In the genomic region with DNA sequence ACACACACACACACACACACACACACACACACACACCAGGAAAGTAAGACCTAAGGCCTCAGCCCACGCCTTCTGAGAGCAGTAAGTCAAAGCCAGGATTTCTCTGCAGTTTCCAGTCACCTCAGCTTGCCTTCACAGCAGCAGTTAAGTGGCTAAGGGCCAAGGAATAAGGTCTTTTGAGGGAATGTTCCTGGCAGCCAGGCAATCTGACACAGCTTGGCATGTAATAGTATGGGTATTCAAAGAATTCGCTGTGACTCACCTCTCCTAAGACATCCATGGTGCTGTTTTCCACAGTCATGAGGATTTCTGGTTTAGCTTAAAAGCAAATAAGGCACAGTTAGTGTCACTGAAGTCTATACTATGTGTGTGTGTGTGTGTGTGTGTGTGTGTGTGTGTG, we compare ENCODE assay signal across 10 mouse cellular contexts. TPM values are rescaled to one million over a fixed set of nuclear protein-coding genes. Genes with fewer than 3 reads are reported as not detected.
DNase-seq lines count a peak whose midpoint lies in the region; ATAC-seq and TF ChIP-seq lines count a peak whose summit lies in the region.
"Had no signal": no experiment of that assay in that cellular context is flagged by ENCODE, and none has a peak within 500 bp of the region (broad histone marks: within the 10 kb centered on the region; RNA-seq: fewer than 3 reads in every experiment).

No protein-coding gene starts in this region.

- WGBS in hindbrain, postnatal 0 days: 54% methylated on average over 2 of the region's 2 CpGs
- WGBS in hindbrain, embryonic 13.5 days: 73% methylated on average over 2 of the region's 2 CpGs
- WGBS in liver, postnatal 0 days (ENCODE audit: insufficient replicate concordance): 72% methylated on average over 2 of the region's 2 CpGs
- WGBS in hindbrain, embryonic 11.5 days: 87% methylated on average over 2 of the region's 2 CpGs

- H3K4me2 ChIP-seq in hindbrain, postnatal 0 days (ENCODE audit: low read depth, low read length): no peak overlapping the region
- H3K4me2 ChIP-seq in hindbrain, embryonic 13.5 days: no peak overlapping the region
- H3K4me2 ChIP-seq in liver, postnatal 0 days (ENCODE audit: low read depth, low read length): no peak overlapping the region
- no peak overlapping the region for H3K4me2 ChIP-seq in hindbrain, embryonic 11.5 days (replicated peaks; ENCODE audit: low read depth, low read length)
- H3K4me2 ChIP-seq: embryonic facial prominence, embryonic 12.5 days; liver, embryonic 15.5 days had no signal

- TF ChIP-seq EP300 in liver, postnatal 0 days (IDR thresholded peaks at IDR 0.05; ENCODE audit: low read depth): no peak

- no peaks in the 10 kb centered on the region for H3K36me3 ChIP-seq in hindbrain, postnatal 0 days (ENCODE audit: insufficient read depth, low read length)
- H3K36me3 ChIP-seq in hindbrain, embryonic 13.5 days: no peaks in the 10 kb centered on the region
- no peaks in the 10 kb centered on the region for H3K36me3 ChIP-seq in liver, postnatal 0 days (replicated peaks; ENCODE audit: insufficient read depth, low read length)
- H3K36me3 ChIP-seq in hindbrain, embryonic 11.5 days (ENCODE audit: control insufficient read depth, insufficient read depth, low read length): no peaks in the 10 kb centered on the region
- H3K36me3 ChIP-seq: embryonic facial prominence, embryonic 12.5 days; liver, embryonic 15.5 days had no signal

- H3K27me3 ChIP-seq in hindbrain, postnatal 0 days (ENCODE audit: insufficient read depth, low read length): no peaks in the 10 kb centered on the region
- H3K27me3 ChIP-seq in hindbrain, embryonic 13.5 days: no peaks in the 10 kb centered on the region
- no peaks in the 10 kb centered on the region for H3K27me3 ChIP-seq in liver, postnatal 0 days (ENCODE audit: insufficient read depth, low read length)
- no peaks in the 10 kb centered on the region for H3K27me3 ChIP-seq in hindbrain, embryonic 11.5 days (ENCODE audit: control insufficient read depth, insufficient read depth, low read length)
- H3K27me3 ChIP-seq: embryonic facial prominence, embryonic 12.5 days; liver, embryonic 15.5 days had no signal

- H3K4me1 ChIP-seq in hindbrain, postnatal 0 days (ENCODE audit: insufficient read depth, low read length): no peaks in the 10 kb centered on the region
- no peaks in the 10 kb centered on the region; the same call in 1 of the 2 replicates for H3K4me1 ChIP-seq in hindbrain, embryonic 13.5 days (replicated peaks)
- H3K4me1 ChIP-seq in liver, postnatal 0 days (ENCODE audit: insufficient read depth): no peaks in the 10 kb centered on the region
- H3K4me1 ChIP-seq in hindbrain, embryonic 11.5 days (replicated peaks; ENCODE audit: control insufficient read depth, insufficient read depth, low read length): no peaks in the 10 kb centered on the region
- H3K4me1 ChIP-seq: embryonic facial prominence, embryonic 12.5 days; liver, embryonic 15.5 days had no signal

- H3K9ac ChIP-seq in hindbrain, postnatal 0 days (replicated peaks; ENCODE audit: low read length): no peak overlapping the region
- no peak overlapping the region for H3K9ac ChIP-seq in hindbrain, embryonic 13.5 days
- H3K9ac ChIP-seq in liver, postnatal 0 days (replicated peaks): no peak overlapping the region
- H3K9ac ChIP-seq in hindbrain, embryonic 11.5 days (ENCODE audit: low read depth, low read length): no peak overlapping the region
- H3K9ac ChIP-seq: embryonic facial prominence, embryonic 12.5 days; liver, embryonic 15.5 days had no signal

- ATAC-seq in hindbrain, postnatal 0 days: peak; percentile 61
- ATAC-seq in hindbrain, embryonic 13.5 days (ENCODE audit: low FRiP score): no peak
- ATAC-seq in liver, postnatal 0 days: no peak
- no peak for ATAC-seq in hindbrain, embryonic 11.5 days (ENCODE audit: low FRiP score)

- 0 out of 2 replicates have a peak, but pooled peaks cover 3% of the 10 kb centered on the region for H3K9me3 ChIP-seq in hindbrain, postnatal 0 days (ENCODE audit: low read length)
- no peaks in the 10 kb centered on the region for H3K9me3 ChIP-seq in hindbrain, embryonic 13.5 days
- no peaks in the 10 kb centered on the region for H3K9me3 ChIP-seq in liver, postnatal 0 days (ENCODE audit: low read length)
- no peaks in the 10 kb centered on the region for H3K9me3 ChIP-seq in hindbrain, embryonic 11.5 days (ENCODE audit: control insufficient read depth, low read length)
- H3K9me3 ChIP-seq: embryonic facial prominence, embryonic 12.5 days; liver, embryonic 15.5 days had no signal

- TF ChIP-seq CTCF in hindbrain, postnatal 0 days (IDR thresholded peaks at IDR 0.05; ENCODE audit: low read depth): no peak
- TF ChIP-seq CTCF in liver, postnatal 0 days (IDR thresholded peaks at IDR 0.05; ENCODE audit: low read depth): no peak

- peak; percentile 62 for DNase-seq in hindbrain, postnatal 0 days (ENCODE audit: low spot score)
- peak; percentile 85 for DNase-seq in adipocyte (ENCODE audit: low spot score)
- peak; percentile 8 to 14 for DNase-seq in frontal cortex, postnatal 14 days (ENCODE audit: low spot score in 2 of 2)
- peak; percentile 32 for DNase-seq in kidney, postnatal 10 days
- peak; percentile 9 for DNase-seq in right cerebral cortex, postnatal 14 days
- no peak for DNase-seq in liver, postnatal 0 days
- no peak for DNase-seq in hindbrain, embryonic 11.5 days (ENCODE audit: low spot score)

- no peak overlapping the region for H3K4me3 ChIP-seq in hindbrain, postnatal 0 days (ENCODE audit: low read length)
- no peak overlapping the region for H3K4me3 ChIP-seq in hindbrain, embryonic 13.5 days
- H3K4me3 ChIP-seq in liver, postnatal 0 days (ENCODE audit: low read depth, low read length): no peak overlapping the region
- H3K4me3 ChIP-seq in hindbrain, embryonic 11.5 days (ENCODE audit: low read depth, low read length): no peak overlapping the region
- H3K4me3 ChIP-seq: embryonic facial prominence, embryonic 12.5 days; liver, embryonic 15.5 days had no signal

- H3K27ac ChIP-seq in hindbrain, postnatal 0 days: no peak overlapping the region
- H3K27ac ChIP-seq in hindbrain, embryonic 13.5 days: no peak overlapping the region
- no peak overlapping the region for H3K27ac ChIP-seq in liver, postnatal 0 days (ENCODE audit: low read depth)
- H3K27ac ChIP-seq in hindbrain, embryonic 11.5 days (ENCODE audit: low read depth, low read length): no peak overlapping the region
- H3K27ac ChIP-seq: embryonic facial prominence, embryonic 12.5 days; liver, embryonic 15.5 days had no signal

RNA-seq across cellular contexts. Expression of a gene that starts 25.6 kb away (rescaled TPM):
- total RNA-seq in hindbrain, postnatal 0 days (2014; rRNA removed): 0.29 TPM in 1 of 2 replicates, not detected in the other
- 0.06 and 0.10 TPM in 2 replicates for polyA plus RNA-seq in hindbrain, postnatal 0 days (2015; fragmentation: Nextera tagmentation; extraction: Ambion mirVana)
- 0.09 TPM in 2 replicates for polyA plus RNA-seq in hindbrain, embryonic 13.5 days (2015; fragmentation: Nextera tagmentation; extraction: Ambion mirVana)
- 0.20 and 0.27 TPM in 2 replicates for polyA plus RNA-seq in liver, postnatal 0 days (2015; fragmentation: Nextera tagmentation; extraction: Ambion mirVana)
- polyA plus RNA-seq in hindbrain, embryonic 11.5 days (2014; fragmentation: Nextera tagmentation; extraction: Ambion mirVana): 0.08 TPM in 1 of 2 replicates, not detected in the other
- polyA plus RNA-seq: embryonic facial prominence, embryonic 12.5 days had no signal

Comparison
In these comparisons a context has a peak if more than half of its experiments do, and no peak if none do; other contexts are left out.
1. DNase-seq: peak in hindbrain, postnatal 0 days (single experiment), adipocyte (single experiment), frontal cortex, postnatal 14 days (2 of 2), kidney, postnatal 10 days (single experiment) and right cerebral cortex, postnatal 14 days (single experiment); none in liver, postnatal 0 days (single experiment) and hindbrain, embryonic 11.5 days (single experiment).